Mouse (Mus musculus) thymus, adult 18-20 months (tissue): Measurements from ENCODE around the gene Tnpo3.

ENCODE experiments used
- DNase-seq, 2 experiments: peaks; one replicate each; pipeline ENCODE4 v3.0.0; 2022; ENCODE audit warnings: mixed read lengths in 2 of 2

The Tnpo3 gene

DNA sequence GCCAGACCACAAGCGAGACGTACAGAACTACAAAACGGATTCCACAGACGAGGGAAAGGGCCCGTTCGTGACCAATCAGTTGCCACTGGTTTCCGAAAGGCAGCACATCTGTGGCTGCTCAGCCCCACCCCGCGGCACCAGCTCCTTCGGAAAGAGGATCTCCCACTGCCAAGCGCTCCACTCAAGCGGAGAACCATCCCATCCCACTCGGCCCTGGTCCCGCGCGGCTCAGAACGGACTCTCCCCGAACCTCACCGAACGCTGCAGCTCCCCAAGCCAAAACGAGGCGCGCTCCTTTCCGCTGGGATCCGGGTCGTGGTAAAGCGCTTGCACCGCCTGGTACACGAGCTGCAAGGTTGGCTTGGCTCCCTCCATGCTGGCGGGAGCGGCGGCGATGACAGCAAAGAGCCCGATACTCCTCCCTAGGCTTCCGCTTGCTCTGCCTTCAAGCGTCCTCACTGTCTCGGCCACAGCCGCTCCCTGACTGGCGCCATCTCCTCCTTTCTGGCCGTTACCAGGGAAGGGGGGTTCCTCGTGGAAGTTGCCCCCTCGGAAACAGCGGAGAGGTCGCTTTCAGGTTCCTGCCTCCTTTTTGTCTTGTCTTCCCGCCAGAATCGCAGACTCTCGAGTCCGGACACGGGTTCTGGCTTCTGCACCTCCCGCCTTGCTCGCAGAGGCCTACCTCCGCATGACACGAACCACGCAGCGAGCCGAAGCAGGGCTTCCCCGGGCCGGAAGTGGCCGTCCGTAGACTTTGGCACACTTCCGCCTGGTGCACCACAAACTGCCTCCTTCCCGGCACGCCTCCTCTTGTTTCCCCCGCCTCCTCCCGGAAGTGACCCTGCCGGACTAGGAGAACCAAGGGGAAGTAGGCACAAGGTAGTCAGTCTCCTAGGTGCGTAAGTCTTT, at the start of gene Tnpo3:
Gene Tnpo3 (minus strand): TSS at position 777 of the 909 bp plus-strand sequence.
- DNase-seq = peak; percentile 85 to 90

DNA sequence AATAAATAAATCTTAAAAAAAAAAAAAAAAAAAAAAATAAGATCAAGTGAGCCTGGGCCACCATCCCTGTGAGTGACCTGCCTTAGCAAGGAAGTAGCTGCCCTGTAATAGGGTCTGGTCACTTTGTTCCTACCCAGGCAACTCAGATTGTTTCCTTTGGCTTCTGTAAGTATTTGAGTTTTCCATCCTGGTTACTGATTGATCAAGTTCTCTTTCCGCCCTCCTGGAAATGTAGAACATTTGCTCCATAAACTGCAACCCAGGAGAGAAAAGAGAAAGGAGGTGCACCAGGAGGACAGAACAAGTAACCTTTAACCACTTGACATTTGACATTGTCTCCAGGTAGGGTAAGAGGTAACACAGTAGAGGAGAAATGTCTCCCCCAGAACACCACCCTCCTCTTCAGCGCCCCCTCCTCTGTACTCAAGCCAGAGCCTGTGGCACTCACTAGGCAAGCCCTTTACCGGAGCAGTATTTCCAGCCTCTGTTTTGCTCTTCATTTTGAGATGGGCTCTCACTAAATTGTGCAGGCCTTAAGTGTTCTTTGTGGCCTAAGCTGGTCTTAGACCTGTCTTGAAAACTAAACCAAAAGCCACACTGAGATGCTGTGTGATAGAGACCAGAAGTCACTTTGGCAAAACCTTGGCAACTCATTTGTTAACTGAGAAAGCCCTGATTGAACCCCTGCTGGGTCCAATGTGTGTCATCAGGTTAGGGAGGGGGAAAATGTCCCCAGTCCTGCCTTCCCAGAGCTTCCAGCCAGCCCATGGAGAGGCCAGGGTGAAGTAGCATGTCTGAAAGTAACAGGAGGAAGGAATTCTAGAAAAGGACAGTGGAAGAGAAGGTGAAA, 49.2 kb upstream of the Tnpo3 start:
- DNase-seq = no peak

DNA sequence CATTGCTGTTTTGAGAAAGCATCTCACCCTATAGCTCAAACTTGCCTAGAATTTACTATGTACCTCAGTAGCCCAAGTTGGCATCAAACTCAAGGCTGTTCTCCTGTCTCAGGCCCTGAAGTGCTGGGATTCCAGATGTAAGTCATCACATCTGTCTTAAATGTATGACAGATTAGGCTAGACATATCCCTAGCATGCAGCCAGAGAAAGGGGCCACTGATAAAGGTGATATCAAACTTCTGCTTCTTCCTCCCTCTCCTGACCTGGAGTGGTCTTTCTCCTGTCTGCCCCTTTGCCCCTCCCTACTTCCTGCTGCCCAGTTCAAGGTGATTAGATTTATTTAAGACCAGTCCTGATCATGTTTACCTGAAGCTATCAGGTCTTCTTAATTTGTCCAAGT, 43.6 kb upstream of the Tnpo3 start:
- DNase-seq = no peak

DNA sequence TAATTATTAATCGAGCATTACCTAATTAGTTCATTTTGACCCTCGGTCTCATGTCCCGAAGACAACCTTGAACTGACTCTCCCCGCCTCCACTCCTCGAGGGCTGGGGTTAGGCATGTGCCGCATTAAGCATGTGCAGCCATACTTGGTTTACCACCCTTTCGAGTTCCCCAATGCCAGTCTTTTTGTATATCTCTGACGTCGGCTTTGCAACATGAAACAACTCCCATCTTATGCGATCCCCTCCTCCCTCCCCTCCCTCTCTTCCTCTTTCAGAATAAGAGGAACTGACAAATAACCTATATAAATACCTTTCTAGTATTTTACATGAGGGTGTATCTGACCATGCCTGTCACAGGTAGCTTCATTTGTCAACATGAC, 40.5 kb upstream of the Tnpo3 start:
- DNase-seq = no peak

DNA sequence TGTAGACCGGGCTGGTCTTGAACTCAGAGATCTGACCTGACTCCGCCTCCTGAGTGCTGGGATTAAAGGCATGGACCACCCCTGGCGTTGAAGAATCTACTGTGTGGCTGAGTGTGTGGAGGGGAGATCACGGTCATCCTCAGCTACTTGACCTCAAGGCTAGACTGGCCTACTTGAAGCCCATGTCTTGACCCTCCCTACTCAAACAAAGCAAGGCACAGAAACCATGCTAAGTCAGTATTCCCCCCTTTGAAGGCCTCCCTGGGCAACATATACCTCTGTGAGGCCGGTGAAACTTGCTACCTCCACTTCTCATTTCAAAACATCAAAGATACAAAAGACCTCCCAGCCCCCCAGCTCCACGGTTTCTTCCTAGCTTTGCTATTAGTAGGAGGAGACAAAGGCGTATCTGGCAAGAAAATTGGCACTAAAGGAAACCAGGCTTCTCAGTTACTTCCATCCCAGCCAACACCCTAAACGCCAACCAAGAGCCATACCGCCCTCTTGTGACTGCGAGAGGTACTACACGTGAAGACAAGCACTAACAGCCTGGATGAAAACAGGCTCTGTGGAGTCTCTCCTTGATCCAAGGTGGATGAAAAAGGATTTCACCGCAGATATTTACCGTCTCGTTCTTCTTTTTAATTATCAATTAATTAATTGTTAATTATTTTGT, 39.9 kb upstream of the Tnpo3 start:
- peak; percentile 44 to 59 for DNase-seq

DNA sequence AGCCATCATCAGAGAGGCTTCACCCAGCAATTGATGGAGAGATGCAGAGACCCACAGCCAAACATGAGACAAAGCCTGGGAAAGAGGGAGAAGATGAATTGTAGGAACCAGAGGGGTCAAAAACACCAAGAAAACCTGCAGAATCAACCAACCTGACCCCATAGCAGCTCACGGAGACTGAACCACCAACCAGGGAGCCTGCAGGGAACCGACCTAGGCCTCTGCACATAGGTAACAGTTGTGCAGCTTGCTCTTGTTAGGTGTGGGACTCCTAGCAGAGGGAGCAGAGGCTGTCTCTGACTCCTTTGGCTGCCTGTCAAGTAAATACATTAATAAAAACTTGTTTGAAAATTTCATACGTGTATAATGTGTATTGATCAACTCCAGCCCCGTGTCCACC, 32.1 kb upstream of the Tnpo3 start:
- DNase-seq = no peak

DNA sequence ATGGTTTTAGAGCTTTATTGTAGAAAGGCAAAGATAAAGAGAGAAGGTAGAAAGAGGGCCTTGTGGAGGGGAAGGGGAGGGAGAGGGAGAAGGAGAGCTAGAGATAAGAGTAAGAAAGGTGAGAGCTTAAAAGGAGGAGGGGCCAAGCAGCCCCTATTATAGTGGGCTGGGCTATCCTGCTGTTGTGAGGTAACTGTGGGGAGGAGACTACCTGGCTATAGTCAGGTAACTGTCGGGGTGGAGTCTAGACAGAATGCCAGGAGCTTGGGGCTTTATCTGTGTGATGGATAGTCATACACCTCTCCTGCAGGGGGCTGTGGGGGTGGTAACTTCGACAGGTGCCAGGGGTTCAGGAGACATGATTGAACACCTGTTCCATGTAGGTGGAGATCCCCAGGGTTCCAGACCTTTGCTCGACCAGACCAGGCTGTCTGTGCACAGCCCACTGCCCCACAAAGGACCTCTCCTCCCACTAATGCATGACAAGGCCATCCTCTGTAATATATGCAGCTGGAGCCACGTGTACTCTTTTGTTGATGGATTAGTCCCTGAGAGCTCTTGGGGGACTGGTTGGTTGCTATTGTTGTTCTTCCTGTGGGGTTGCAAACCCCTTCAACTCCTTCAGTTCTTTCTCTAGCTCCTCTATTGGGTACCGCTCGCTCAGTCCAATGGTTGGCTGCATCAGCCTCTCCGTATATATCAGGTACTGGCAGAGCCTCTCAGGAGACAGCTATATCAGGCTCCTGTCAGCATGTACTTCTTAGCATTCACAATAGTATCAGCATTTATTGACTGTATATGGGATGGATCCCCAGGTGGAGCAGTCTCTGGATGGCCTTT, 30.1 kb upstream of the Tnpo3 start:
- no peak for DNase-seq

DNA sequence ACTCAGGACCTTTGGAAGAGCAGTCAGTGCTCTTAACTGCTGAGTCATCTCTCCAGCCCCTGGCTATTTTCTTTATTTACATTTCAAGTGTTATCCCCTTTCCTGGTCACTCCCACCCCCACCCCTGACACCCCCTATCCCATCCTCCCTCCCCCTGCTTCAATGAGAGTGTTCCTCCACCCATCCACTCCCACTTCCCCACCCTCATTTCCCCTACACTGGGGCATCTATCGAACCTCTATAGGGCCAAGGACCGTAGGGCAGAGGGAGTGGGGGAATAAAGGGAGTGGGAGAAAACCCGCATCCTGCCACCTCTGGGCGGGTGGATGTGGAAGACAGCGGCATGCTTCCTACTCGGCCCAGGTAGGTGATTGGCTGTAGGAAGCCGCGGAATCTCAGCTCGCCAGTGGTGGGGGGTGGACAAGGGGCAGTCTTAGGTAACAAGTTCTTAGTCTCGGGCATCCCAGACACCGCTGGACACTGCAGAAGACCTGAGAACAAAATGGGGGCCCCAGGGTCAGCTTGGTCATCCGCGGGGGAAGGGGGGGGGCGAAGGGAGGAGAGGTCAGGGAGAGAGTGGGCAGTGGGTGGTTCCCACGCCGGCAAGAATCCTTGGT, 29.3 kb upstream of the Tnpo3 start:
- DNase-seq = no peak

DNA sequence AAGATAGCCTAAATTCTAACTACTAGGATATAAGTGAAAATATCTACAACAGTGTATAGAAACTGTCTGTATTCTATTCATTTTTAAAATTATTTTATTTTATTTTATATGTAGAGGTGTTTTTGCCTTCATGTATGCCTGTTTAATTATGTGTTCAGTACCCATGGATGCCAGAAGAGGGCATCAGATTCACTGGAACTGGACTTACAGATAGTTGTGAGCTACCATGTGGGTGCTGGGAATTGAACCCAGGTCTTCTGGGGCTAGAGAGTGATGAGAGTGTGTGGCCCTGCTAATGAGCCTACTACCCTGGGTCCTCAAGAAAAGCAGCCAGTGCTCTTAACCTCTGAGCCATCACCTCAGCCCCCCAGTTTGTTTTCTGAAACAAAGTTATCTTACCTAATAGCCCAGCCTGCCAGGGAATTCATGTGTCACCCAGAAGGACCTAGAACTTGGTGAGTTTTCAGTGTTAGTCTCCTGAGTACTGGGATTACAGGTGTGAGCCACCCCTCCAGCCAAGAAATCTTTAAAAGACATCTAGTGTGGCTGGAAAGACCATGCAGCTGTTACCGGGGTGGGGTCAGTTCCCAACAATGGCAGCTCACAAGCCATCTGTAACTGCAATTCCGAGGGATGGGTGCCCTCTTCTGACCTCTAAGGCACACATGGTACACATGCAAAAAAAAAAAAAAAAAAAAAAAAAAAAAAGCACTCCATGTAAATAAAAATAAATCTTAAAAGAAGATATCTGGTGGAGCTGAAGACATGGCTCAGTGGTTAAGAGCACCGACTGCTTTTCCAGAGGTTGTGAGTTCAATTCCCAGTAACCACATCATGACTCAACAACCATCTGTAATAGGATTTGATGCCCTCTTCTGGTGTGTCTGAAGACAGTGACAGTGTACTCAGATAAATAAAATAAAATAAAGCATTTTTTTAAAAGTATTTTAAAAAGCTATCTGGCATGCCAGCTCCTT, 28.0 kb upstream of the Tnpo3 start:
- DNase-seq = no peak

DNA sequence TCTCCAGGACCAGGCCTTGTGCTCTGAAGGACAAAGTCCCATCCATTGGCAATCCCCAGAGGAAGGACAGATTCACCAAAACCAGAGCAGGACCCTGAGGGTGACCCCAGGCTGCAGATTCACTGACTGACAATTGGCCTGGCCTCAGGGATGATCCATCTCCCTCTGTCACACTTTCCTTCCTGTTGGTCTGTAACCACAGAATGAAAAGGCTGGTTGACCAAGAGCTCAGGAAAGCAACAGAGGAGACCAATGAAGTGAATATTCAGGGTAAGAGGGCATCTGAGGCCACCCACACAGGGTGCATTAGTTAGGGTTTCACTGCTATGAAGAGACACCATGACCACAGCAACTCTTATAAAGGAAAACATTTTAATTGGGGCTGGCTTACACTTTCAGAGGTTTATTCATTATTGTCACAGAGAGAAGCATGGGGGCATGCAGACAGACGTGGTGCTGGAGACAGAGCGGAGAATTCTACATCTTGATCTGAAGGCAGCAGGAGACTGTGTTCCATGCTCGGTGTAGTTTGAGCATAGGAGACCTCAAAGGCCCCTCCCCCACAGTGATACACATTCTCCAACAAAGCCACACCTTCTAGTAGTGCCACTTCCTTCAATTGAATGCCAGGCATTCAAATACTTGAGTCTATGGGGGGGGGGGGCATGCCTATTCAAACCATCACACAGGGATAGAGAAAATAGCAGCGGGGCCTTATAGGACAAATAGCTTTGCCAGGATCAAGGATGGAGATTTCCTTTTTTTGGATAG, 26.8 kb upstream of the Tnpo3 start:
- no peak for DNase-seq

DNA sequence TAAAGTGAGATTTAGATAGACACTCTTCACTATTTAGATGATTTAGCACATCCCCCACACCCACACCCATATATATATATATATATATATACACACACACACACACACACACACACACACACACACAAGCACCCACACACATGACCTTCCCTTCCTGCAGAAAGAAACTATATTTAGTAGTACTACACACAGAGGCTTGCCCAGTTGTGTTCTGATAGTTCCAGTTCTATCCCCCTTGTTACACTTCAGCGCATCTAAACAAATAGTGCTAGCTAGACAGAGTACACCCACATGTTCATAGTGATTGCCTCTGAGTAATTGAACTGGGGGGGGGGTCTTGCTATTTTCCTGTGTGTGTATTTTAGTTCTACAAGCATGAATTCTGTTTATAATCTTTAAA, 24.9 kb upstream of the Tnpo3 start:
- no peak for DNase-seq

DNA sequence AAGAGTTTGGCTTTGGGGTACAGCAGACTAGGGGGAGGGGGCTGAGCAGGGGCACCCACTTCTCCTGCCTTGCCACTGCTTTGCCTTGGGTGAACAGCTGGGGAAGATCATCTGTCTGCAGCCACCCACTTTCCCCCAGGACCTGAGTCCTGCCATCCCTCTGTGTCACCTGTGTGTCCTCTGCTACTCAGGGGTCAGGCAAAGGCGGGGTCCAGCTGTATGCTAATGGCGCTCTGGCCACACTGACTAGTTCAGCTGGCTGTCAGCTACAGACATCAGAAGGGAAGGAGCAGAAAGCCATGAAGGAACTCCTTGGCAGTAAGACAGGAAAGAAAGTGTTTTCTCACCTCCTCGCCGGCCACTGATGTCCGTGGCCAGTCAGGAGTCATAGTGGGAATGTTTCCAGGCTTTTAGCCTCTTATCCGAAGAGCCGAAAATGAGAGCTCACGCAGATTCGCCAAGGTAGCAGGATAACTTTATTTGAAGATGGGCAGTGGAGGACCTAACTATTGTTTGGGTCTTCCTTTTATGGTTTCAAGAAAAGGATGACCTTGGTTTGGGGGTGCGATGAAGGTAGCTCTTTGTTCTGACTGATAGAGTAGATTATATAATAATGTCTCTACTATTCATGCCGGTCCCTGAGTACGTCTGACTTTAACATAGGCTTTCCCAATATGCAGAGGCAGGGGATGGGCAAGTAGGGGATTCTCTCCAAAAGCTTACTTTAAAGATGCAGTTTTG, 23.0 kb upstream of the Tnpo3 start:
- DNase-seq = no peak

DNA sequence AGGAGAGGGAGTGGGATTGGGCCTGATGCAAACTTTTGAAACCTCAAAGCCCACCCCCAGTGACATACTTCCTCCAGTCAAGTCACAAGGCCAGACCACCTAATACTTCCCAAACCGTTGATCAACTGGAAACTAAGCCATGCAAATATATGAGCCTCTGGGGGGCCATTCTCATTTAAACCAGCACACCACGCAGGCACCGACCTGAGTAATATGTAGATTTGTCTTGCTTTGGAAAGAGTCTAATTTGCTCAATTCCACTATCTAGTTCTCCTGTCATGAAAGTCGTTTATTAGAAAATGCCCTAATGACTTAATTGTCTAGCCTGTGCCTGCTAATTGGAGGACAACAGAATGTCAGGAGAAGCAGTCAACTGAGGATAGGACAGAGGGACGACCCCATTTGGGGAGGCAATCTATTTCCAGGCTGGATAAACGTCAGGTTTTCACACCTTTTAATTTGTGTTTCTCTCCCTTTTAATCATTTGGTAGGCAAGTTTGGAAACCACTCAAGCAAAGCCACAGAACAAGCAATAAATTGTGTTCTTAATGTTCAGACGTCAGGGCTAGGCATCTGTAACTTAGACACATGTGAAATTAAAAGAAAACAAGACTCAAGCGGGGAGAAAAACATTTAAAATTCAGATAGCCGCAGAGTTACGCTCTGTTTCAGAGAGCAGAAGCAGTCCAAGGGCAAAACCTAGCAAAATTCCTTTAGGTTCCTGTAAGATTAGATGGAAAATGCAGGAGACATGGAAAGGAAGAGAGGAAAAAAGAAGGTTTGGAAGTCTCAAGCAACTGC, 22.3 kb upstream of the Tnpo3 start:
- no peak for DNase-seq

DNA sequence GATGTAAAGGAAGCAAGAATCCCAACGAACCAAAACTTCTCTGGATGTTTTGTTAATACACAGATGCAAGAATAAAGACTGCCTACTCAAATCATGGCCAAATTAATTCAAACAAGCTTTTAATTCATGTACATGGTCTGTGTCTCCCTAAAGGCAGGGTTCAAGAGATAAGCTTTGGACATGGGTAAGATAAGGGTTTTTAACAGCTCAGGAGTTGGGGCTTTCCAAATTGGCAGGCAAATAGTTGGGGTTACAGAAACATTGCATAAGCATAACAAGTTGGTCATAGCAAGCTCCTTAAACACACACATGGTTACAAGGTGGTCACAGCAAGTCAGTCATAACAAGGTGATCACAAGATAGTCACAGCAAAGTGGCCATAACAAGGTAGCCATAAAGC, 20.5 kb upstream of the Tnpo3 start:
- DNase-seq = no peak

DNA sequence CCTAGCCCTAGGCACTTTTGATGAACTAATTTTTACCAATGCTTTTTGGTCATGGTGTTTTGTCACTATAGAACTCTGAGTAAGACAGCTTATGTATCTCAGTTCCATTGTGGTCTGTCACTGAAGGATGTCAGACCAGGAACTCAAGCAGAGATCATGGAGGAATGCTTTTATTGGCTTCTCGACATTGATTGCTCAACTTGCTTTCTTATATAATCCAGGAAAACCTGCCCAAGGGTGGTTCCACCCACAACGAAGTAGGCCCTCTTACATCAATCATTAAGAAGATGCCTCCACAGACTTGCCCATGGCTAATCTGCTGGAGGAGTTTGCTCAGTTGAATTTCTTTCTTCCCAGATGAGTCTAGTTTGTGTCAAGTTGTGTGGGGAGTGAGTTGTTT, 18.1 kb upstream of the Tnpo3 start:
- no peak for DNase-seq

DNA sequence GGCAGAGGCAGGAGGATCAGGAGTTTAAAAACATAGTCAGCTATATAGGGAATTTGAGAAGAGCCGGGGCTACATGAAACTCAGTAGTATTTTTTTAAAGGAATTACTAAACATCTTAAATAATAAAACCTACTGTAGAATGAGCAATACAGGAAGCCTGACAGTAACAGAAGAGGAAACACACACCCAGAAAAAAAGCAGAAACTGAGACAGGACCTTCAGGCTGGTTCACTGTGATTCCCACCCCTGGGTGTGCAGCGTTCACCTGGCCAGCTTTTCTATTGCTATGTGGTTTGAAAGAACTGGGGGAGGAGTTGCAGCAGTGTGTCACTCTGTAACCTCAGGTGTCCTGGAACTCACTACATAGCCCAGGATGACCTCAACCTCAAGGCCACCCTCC, 14.2 kb upstream of the Tnpo3 start:
- no peak for DNase-seq

DNA sequence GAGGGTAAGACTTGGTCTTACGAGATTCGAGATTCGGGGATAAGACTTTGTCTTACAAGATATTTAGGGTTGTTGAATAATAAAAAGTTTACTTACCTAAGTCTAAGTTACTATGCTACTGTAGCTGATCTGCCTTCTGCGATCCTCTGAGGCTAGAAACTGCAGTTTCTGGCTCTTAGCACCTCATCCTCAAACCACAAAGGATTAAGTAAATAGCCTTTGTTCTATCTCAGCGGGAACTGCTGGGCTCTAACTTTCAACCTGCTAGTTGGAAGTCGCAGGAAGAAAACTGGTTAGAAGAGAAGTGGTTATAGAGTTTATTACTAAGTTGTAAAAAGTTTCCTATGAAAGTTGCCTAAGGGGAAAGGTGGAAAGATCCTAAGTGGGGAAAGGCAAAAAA, 12.6 kb upstream of the Tnpo3 start:
- DNase-seq = no peak

DNA sequence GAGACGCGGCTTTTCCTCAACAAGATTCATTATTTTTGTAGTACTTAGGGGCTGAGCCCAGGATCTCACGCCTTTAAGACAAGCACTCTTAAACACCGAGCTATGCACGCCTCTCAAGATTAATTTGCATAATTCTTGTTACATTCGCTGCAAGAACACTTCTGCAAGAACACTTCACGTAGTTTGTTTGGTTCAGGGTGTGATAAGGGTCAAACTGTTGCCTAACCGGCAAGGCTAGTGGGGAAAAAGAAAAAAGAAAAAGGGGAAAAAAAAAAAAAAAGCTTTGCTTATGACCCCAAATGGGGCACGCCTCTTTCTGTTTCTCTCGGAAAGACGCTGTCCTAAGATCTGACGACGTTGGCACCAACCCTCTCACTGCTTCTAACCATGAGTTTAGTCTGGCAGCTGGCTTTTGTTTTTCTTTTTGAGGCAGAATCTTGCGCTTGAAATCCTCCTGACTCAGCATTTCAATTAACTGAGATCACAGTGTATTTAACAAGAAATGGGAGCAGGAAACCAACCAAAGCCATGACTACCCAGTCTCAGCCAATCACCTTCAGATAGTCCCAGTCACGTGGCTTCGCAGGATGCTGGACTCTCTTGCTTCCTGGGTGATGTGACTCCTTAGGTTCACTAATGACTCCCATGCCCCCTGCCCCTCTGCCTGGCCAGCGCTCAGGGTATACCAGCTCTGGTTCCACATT, 11.3 kb upstream of the Tnpo3 start:
- no peak for DNase-seq
